Mouse (Mus musculus) kidney, adult 2 months (tissue): ENCODE results near the gene Ascc3.

Source experiments
- CTCF ChIP-seq: fragments of 200-500 bp; conservative IDR thresholded peaks from 2 replicates; pipeline ENCODE4 v1.5.1; 2011; ENCODE audit warnings: low read depth, mild to moderate bottlenecking, control low read depth, low read length, moderate library complexity, mixed read lengths; ENCODE audit not compliant: insufficient read depth, insufficient read length
- POLR2A ChIP-seq: fragments of 200-500 bp; IDR thresholded peaks from one replicate; pipeline ENCODE4 v1.6.1; 2011; ENCODE audit warnings: low read depth, low read length, control low read depth

DNA sequence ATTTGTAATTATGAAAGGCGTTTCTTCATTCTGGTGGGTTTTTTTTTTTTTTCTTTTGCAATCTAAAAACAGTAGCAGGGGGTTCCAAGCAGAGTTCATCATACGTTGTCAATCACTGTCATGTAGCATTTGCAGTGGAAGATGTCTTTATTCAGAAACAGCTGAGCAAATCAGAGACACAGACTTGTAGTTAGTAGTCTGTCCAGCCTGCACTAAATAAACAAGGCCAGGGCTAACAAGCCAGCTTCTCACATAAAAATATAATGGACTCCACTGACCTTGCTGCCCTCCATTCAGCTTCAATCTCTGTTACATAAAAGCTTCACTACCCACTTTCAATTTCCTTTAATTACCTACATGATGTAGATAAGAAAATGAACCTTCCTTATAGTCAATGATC is 209.9 kb downstream of the Ascc3 start:
- TF ChIP-seq POLR2A (no peak), CTCF (no peak)
